Mouse (Mus musculus): Measurements from ENCODE around the gene Syt2.

Gene Syt2

GRCm38 (mm10) chr1:134721486-134721885 lies 75.0 kb downstream of the Syt2 start:
- Histone ChIP-seq H3K27me3 (ENCODE audit: insufficient read depth, low read length) (peaks cover 15% of the 10 kb centered on the region), H3K4me1 (replicated peaks; ENCODE audit: low read depth, low read length) (peaks cover 10% of the 10 kb centered on the region; the same call in 1 of the 2 replicates), H3K9me3 (ENCODE audit: low read length) (no peaks in the 10 kb centered on the region), H3K36me3 (ENCODE audit: insufficient read depth, low read length) (no peaks in the 10 kb centered on the region), H3K4me3 (replicated peaks; ENCODE audit: low read length) (no peak overlapping the region)
- no peak for TF ChIP-seq NANOG (IDR thresholded peaks at IDR 0.05; ENCODE audit: borderline replicate concordance, low read length)
- no peak for TF ChIP-seq CTCF (conservative IDR thresholded peaks at IDR 0.05; ENCODE audit: low read length)
- TF ChIP-seq POU5F1 (IDR thresholded peaks at IDR 0.05; ENCODE audit: borderline replicate concordance, low read length): no peak

GRCm38 (mm10) chr1:134722891-134723290 lies 76.4 kb downstream of the Syt2 start:
- H3K4me1 ChIP-seq (replicated peaks; ENCODE audit: low read depth, low read length): peaks cover 11% of the 10 kb centered on the region; the same call in 1 of the 2 replicates
- TF ChIP-seq POU5F1 (IDR thresholded peaks at IDR 0.05; ENCODE audit: borderline replicate concordance, low read length) (no peak), NANOG (IDR thresholded peaks at IDR 0.05; ENCODE audit: borderline replicate concordance, low read length) (no peak), CTCF (conservative IDR thresholded peaks at IDR 0.05; ENCODE audit: low read length) (no peak)
- H3K27me3 ChIP-seq (ENCODE audit: insufficient read depth, low read length): peaks cover 15% of the 10 kb centered on the region
- no peaks in the 10 kb centered on the region for H3K36me3 ChIP-seq (ENCODE audit: insufficient read depth, low read length)
- H3K4me3 ChIP-seq (replicated peaks; ENCODE audit: low read length): no peak overlapping the region
- no peaks in the 10 kb centered on the region for H3K9me3 ChIP-seq (ENCODE audit: low read length)

- peaks cover 6% of the 10 kb centered on the region; the same call in 1 of the 2 replicates for H3K4me1 ChIP-seq (replicated peaks; ENCODE audit: low read depth, low read length)
- H3K9me3 ChIP-seq (ENCODE audit: low read length): no peaks in the 10 kb centered on the region
- TF ChIP-seq NANOG (IDR thresholded peaks at IDR 0.05; ENCODE audit: borderline replicate concordance, low read length) (no peak), POU5F1 (IDR thresholded peaks at IDR 0.05; ENCODE audit: borderline replicate concordance, low read length) (no peak), CTCF (conservative IDR thresholded peaks at IDR 0.05; ENCODE audit: low read length) (no peak)
- no peaks in the 10 kb centered on the region for H3K36me3 ChIP-seq (ENCODE audit: insufficient read depth, low read length)
- peaks cover 2% of the 10 kb centered on the region; the same call in 1 of the 2 replicates for H3K27me3 ChIP-seq (ENCODE audit: insufficient read depth, low read length)
- H3K4me3 ChIP-seq (replicated peaks; ENCODE audit: low read length): no peak overlapping the region
Measured at GRCm38 (mm10) chr1:134725276-134725675, 78.8 kb downstream of the Syt2 start.

- peaks cover 2% of the 10 kb centered on the region; the same call in 1 of the 2 replicates for H3K27me3 ChIP-seq (ENCODE audit: insufficient read depth, low read length)
- peaks cover 6% of the 10 kb centered on the region; the same call in 1 of the 2 replicates for H3K4me1 ChIP-seq (replicated peaks; ENCODE audit: low read depth, low read length)
- TF ChIP-seq CTCF (conservative IDR thresholded peaks at IDR 0.05; ENCODE audit: low read length) (no peak), POU5F1 (IDR thresholded peaks at IDR 0.05; ENCODE audit: borderline replicate concordance, low read length) (no peak), NANOG (IDR thresholded peaks at IDR 0.05; ENCODE audit: borderline replicate concordance, low read length) (no peak)
- H3K9me3 ChIP-seq (ENCODE audit: low read length): no peaks in the 10 kb centered on the region
- no peak overlapping the region for H3K4me3 ChIP-seq (replicated peaks; ENCODE audit: low read length)
- no peaks in the 10 kb centered on the region for H3K36me3 ChIP-seq (ENCODE audit: insufficient read depth, low read length)
Measured at GRCm38 (mm10) chr1:134726480-134726879, 80.0 kb downstream of the Syt2 start.

GRCm38 (mm10) chr1:134727256-134727655 lies 80.8 kb downstream of the Syt2 start:
- peaks cover 2% of the 10 kb centered on the region; the same call in 1 of the 2 replicates for H3K27me3 ChIP-seq (ENCODE audit: insufficient read depth, low read length)
- TF ChIP-seq POU5F1 (IDR thresholded peaks at IDR 0.05; ENCODE audit: borderline replicate concordance, low read length) (no peak), CTCF (conservative IDR thresholded peaks at IDR 0.05; ENCODE audit: low read length) (no peak)
- H3K36me3 ChIP-seq (ENCODE audit: insufficient read depth, low read length): no peaks in the 10 kb centered on the region
- no peaks in the 10 kb centered on the region for H3K9me3 ChIP-seq (ENCODE audit: low read length)
- no peak overlapping the region for H3K4me3 ChIP-seq (replicated peaks; ENCODE audit: low read length)
- peaks cover 6% of the 10 kb centered on the region; the same call in 1 of the 2 replicates for H3K4me1 ChIP-seq (replicated peaks; ENCODE audit: low read depth, low read length)

- Histone ChIP-seq H3K27me3 (ENCODE audit: insufficient read depth, low read length) (peaks cover 2% of the 10 kb centered on the region; the same call in 1 of the 2 replicates), H3K9me3 (ENCODE audit: low read length) (peaks cover 7% of the 10 kb centered on the region), H3K4me1 (replicated peaks; ENCODE audit: low read depth, low read length) (0 out of 2 replicates have a peak, but pooled peaks cover 2% of the 10 kb centered on the region), H3K36me3 (ENCODE audit: insufficient read depth, low read length) (no peaks in the 10 kb centered on the region), H3K4me3 (replicated peaks; ENCODE audit: low read length) (no peak overlapping the region)
- no peak for TF ChIP-seq NANOG (IDR thresholded peaks at IDR 0.05; ENCODE audit: borderline replicate concordance, low read length)
- no peak for TF ChIP-seq CTCF (conservative IDR thresholded peaks at IDR 0.05; ENCODE audit: low read length)
- no peak for TF ChIP-seq POU5F1 (IDR thresholded peaks at IDR 0.05; ENCODE audit: borderline replicate concordance, low read length)
Measured at GRCm38 (mm10) chr1:134733659-134734058, 87.2 kb downstream of the Syt2 start.

GRCm38 (mm10) chr1:134737463-134737862 lies 91.0 kb downstream of the Syt2 start:
- TF ChIP-seq NANOG (IDR thresholded peaks at IDR 0.05; ENCODE audit: borderline replicate concordance, low read length): no peak
- no peak for TF ChIP-seq POU5F1 (IDR thresholded peaks at IDR 0.05; ENCODE audit: borderline replicate concordance, low read length)
- TF ChIP-seq CTCF (conservative IDR thresholded peaks at IDR 0.05; ENCODE audit: low read length): no peak
- Histone ChIP-seq H3K36me3 (ENCODE audit: insufficient read depth, low read length) (no peaks in the 10 kb centered on the region), H3K4me1 (replicated peaks; ENCODE audit: low read depth, low read length) (peaks cover 14% of the 10 kb centered on the region), H3K4me3 (replicated peaks; ENCODE audit: low read length) (no peak overlapping the region), H3K9me3 (ENCODE audit: low read length) (peaks cover 5% of the 10 kb centered on the region), H3K27me3 (ENCODE audit: insufficient read depth, low read length) (no peaks in the 10 kb centered on the region)

- Histone ChIP-seq H3K27me3 (ENCODE audit: insufficient read depth, low read length) (no peaks in the 10 kb centered on the region), H3K4me3 (replicated peaks; ENCODE audit: low read length) (0 out of 2 replicates have a peak overlapping the region, but pooled peaks have one; percentile 32), H3K9me3 (ENCODE audit: low read length) (0 out of 2 replicates have a peak, but pooled peaks cover under 1% of the 10 kb centered on the region), H3K36me3 (ENCODE audit: insufficient read depth, low read length) (no peaks in the 10 kb centered on the region), H3K4me1 (replicated peaks; ENCODE audit: low read depth, low read length) (peaks cover 24% of the 10 kb centered on the region)
- TF ChIP-seq CTCF (conservative IDR thresholded peaks at IDR 0.05; ENCODE audit: low read length) (peak; percentile 24), NANOG (IDR thresholded peaks at IDR 0.05; ENCODE audit: borderline replicate concordance, low read length) (no peak)
Measured at GRCm38 (mm10) chr1:134741433-134741832, 95.0 kb downstream of the Syt2 start.
